Mouse (Mus musculus) G1E-ER4 (cell line): ENCODE measurements around the gene Rce1. TPM values are rescaled to one million over a fixed set of nuclear protein-coding genes. Genes with fewer than 3 reads are reported as not detected.

ENCODE experiments used
- GATA1 ChIP-seq: IDR thresholded peaks from one replicate; pipeline ENCODE4 v1.8.0; 2012; ENCODE audit warnings: low read length, inconsistent platforms
- polyA plus RNA-seq: library from polyadenylated mRNA; stranded (reverse); fragments of >175 nt; gene quantifications from 2 replicates; pipeline ENCODE4 v1.2.3, GENCODE M21; 2012

Gene Rce1
- polyA plus RNA-seq, 1 experiment = 17.6 TPM

DNA sequence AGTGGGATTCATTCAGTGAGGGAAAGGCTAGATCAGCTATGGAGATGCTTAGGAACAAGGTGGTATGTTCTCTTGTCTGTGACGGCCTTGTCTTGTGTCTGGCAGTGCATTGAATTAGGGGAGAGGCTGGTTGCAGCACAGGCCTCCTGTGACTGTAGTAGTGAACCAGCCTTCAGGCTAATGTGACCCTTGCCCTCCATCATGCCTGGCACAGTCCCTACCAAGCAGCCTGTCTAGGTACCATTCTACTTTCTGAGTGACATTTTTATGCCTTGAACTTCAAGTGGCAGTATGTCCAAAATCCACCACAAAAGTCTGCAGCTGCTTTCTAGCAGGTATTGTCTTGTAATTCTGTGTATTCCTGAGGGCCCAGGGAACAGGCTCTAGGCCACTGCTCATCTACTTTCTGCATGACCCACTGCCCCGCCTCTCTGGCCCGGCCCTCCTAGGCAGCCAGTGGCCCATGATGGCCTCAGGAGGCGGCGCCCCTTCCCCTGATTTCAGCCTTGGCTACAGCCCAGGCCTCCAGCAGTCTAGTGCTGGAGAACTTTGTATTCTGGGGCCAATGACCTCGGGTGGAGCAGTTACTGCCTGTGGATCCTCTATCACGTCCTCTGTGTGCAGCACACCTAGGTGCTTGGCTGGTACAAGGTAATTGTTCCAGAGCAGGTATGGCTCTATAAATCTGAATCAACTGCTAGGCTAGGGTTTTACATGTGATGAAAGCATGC lies 31.5 kb downstream of the Rce1 start:
- TF ChIP-seq GATA1 = no peak

DNA sequence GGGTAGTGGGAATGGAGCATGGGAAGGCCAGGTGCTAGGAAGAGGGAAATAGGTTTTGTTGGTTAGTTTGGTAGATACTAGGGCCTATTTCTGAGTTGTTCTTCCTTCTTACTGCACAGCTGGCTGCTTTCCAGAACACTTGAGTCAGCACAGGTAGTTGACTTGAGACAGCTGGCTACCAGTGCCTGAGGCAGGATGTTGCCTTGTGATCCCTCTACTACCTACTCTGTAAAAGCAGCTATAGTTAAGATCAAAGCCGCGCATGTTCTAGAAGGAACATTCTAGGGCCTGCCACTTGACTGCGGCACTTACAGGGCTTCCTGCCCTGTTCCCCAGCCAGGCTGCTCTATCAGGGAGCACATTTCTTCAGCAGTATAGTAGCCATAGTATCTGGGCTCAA lies 35.4 kb downstream of the Rce1 start:
- no peak for TF ChIP-seq GATA1

DNA sequence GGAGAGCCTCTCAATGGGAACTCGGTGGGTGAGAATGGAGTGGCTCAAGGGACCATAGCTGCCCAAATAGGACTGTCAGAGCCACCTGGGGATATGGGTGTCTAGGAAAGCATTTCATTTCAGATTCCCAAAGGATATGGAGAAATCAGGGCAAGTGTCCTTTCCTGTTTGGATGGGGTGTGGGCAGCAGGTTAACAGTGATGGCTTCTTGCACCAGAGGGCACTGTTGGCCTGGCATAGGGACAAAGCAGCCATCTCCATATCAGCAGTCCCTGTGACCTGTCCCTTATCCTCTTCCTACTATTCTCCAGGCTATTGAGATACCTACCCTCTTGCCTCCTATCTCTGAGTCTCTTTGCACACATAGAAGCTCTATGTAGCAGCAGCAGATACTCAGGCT lies 36.4 kb downstream of the Rce1 start:
- TF ChIP-seq GATA1 = no peak

DNA sequence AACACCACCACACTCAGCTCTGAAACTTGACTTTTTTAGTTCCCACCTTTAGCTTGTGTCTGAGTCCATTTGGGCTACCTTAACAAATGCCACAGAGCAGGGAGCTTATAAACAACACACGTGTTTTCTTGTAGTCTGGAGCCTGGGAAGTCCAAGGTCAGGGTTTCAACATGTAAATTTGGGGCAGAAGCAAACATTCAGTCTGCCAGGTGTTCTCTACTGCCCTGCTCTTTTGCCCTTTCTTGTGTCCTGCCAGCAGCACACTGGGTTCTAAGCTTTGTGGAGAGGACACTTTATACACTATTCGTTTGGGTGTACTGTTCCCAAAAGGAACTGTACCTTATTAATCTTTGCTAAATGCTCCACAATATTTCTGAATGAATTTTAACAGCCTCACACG lies 37.0 kb downstream of the Rce1 start:
- TF ChIP-seq GATA1 = no peak

DNA sequence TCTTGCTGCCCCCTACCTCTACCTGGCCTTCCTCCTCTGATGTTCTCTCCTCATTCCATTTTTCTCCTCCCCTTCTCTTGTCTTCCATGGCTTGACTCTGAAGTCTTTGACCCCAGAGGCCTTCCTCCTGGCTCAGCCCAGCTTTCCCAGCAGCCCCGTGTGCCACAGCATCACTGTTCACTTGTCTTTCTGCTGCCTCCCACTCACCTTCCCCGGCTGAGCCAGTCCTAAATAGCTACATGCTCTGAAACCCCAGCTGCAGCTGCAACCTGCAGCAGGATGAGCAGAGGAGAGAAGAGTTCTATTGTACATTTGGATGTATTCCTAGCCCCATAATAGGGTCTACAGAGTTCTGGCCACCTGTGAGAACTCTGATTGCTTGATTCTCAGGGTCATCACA lies 38.0 kb downstream of the Rce1 start:
- TF ChIP-seq GATA1 = no peak

DNA sequence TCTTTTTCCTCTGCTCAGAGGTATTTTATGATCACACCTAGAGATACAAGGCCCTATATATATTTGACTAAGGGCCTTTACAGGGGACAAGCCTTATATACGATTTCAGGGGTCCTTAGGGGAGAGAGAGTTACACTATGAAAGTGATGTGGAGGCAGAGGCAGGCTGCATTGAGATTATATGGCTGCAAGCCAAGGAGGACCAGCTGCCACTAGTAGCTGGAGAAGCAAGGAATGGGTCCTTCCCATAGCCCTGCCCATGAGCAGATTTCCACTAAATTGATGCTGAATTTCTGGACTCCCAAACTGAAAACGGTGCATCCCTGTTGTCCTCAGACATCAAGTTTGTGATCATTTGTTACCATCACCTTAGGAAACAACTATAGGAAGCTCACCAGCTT lies 41.6 kb downstream of the Rce1 start:
- no peak for TF ChIP-seq GATA1

DNA sequence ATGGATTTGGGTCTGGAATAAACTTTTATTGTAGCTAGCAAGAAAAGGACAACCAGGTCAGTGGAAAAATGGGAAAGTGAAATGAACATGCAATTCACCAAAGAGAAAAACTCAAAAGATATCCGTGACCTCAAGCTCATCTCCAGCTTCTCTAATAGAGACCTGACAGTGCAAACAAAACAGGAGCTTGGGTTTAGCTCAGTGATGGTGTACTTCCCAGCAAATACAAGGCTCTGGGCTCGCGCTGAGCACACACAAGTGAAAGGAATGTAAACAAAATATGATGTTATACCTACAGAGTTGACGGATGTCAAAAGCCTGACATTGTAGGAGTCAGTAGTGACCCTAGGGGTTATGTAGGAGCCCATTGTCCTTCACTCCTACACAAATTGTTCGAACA lies 46.1 kb downstream of the Rce1 start:
- no peak for TF ChIP-seq GATA1

DNA sequence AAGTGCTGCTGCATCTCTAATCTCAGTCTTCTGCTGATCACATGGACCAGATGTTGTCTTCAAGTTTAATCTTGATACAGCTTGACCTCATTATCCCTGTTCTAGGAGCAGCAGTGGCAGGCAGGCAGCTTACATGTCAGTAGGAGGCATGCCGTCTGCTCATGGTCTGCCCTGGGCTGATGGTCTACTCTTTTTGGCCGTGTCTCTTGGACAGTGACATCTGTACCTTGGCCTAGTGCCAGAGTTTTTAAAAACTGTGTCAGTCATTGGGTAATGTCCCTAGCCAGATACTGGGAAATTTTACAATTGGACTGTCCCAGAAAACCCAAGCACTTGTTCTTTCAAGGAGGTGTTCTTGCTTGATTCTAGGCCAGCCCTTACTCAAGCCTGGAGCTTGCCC lies 46.6 kb downstream of the Rce1 start:
- no peak for TF ChIP-seq GATA1

DNA sequence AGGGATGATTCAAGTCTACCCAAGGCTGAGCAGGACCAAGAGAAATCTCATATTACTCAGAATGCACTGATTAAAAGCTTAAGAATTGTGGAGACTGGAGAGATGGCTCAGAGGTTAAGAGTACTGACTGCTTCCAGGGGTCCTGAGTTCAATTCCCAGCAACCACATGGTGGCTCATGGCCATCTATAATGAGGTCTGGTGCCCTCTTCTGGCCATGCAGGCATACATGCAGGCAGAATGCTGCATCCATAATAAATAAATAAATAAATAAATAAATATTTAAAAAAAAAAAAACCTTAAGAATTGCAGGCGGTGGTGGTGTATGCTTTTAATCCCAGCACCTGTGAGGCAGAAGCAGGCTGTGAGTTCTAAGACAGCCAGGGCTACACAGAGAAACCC lies 52.2 kb downstream of the Rce1 start:
- no peak for TF ChIP-seq GATA1

Other genes with a start within 250 kb of the Rce1 start
- 51.6 and 57.8 TPM in 2 replicates for gene Kdm2a, start 227.4 kb downstream of the Rce1 start, polyA plus RNA-seq
- gene Rhod, start 186.2 kb downstream of the Rce1 start, polyA plus RNA-seq = not detected in 2 replicates
- not detected in 2 replicates for gene Syt12, start 148.2 kb downstream of the Rce1 start, polyA plus RNA-seq
- not detected in 2 replicates for gene 2010003K11Rik, start 127.1 kb downstream of the Rce1 start, polyA plus RNA-seq
- gene Pcx, start 115.2 kb downstream of the Rce1 start, polyA plus RNA-seq = 20.4 TPM in 2 replicates
- 14.9 and 15.4 TPM in 2 replicates for gene Lrfn4, start 10.0 kb downstream of the Rce1 start, polyA plus RNA-seq
- 0.24 TPM in 1 of 2 replicates, not detected in the other for gene Gm960, start 73.0 kb upstream of the Rce1 start, polyA plus RNA-seq
- 0.01 and 0.02 TPM in 2 replicates for gene Sptbn2, start 85.5 kb upstream of the Rce1 start, polyA plus RNA-seq
- 4.6 and 5.3 TPM in 2 replicates for gene Rbm4b, start 130.9 kb upstream of the Rce1 start, polyA plus RNA-seq
- 1.8 and 15.4 TPM in 2 replicates for gene Rbm4, start 168.3 kb upstream of the Rce1 start, polyA plus RNA-seq
- 1.7 and 12.6 TPM in 2 replicates for gene Gm21992, start 186.0 kb upstream of the Rce1 start, polyA plus RNA-seq
- gene Rbm14, start 186.0 kb upstream of the Rce1 start, polyA plus RNA-seq = 46.8 and 61.5 TPM in 2 replicates
- 56.4 and 100 TPM in 2 replicates for gene Ccs, start 213.7 kb upstream of the Rce1 start, polyA plus RNA-seq
- 0.02 TPM in 1 of 2 replicates, not detected in the other for gene Ccdc87, start 213.7 kb upstream of the Rce1 start, polyA plus RNA-seq
- not detected in 2 replicates for gene Ctsf, start 229.5 kb upstream of the Rce1 start, polyA plus RNA-seq